Mouse (Mus musculus): ENCODE data around the gene 1700020N01Rik. TPM values are rescaled to one million over a fixed set of nuclear protein-coding genes. Genes with fewer than 3 reads are reported as not detected.

The 1700020N01Rik gene
- polyA plus RNA-seq, 1 experiment from 2014 or later, result not detected

GRCm38 (mm10) chr10:21652426-21653345 is 59.7 kb downstream of the 1700020N01Rik start:
- ATAC-seq (ENCODE audit: low FRiP score), result no peak
- Histone ChIP-seq H3K27me3 (ENCODE audit: control insufficient read depth, insufficient read depth, low read length) (no peaks in the 10 kb centered on the region), H3K4me3 (replicated peaks; ENCODE audit: low read length) (no peak overlapping the region), H3K36me3 (replicated peaks; ENCODE audit: control insufficient read depth, insufficient read depth) (no peaks in the 10 kb centered on the region), H3K4me2 (replicated peaks) (no peak overlapping the region), H3K27ac (no peak overlapping the region), H3K9ac (no peak overlapping the region), H3K4me1 (replicated peaks; ENCODE audit: control insufficient read depth, insufficient read depth, low read length) (no peaks in the 10 kb centered on the region), H3K9me3 (ENCODE audit: control insufficient read depth, low read length) (0 out of 2 replicates have a peak, but pooled peaks cover 4% of the 10 kb centered on the region)
- no peak for DNase-seq (ENCODE audit: low spot score)
- WGBS, result 89% methylated on average over 24 of the region's 24 CpGs

DNA sequence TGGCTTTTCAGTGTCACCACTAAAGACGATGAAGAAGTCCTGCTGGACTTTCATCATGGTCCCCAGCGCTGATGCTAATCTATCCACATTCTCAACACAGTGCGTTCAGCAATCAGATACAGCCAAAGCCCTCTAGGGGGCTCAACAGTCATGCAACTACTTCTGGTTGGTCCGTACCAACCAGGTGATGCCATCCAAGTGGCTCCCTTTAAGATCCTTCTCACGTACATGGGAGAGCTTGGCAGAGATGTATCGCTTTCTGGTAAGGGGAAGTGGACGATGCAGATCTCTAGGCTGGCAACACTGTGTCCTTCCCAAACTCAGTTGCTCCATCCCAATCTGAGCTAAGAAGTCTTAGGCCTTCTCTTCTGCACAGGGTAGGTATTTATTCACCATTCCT is 60.5 kb downstream of the 1700020N01Rik start:
- ATAC-seq (ENCODE audit: low FRiP score) (no peak), DNase-seq (ENCODE audit: low spot score) (no peak)
- Histone ChIP-seq H3K4me3 (replicated peaks; ENCODE audit: low read length) (no peak overlapping the region), H3K27me3 (ENCODE audit: control insufficient read depth, insufficient read depth, low read length) (no peaks in the 10 kb centered on the region), H3K27ac (no peak overlapping the region), H3K36me3 (replicated peaks; ENCODE audit: control insufficient read depth, insufficient read depth) (no peaks in the 10 kb centered on the region), H3K9me3 (ENCODE audit: control insufficient read depth, low read length) (0 out of 2 replicates have a peak, but pooled peaks cover 4% of the 10 kb centered on the region), H3K4me2 (replicated peaks) (no peak overlapping the region), H3K4me1 (replicated peaks; ENCODE audit: control insufficient read depth, insufficient read depth, low read length) (no peaks in the 10 kb centered on the region), H3K9ac (no peak overlapping the region)
- 92% methylated on average over 7 of the region's 7 CpGs for WGBS

DNA sequence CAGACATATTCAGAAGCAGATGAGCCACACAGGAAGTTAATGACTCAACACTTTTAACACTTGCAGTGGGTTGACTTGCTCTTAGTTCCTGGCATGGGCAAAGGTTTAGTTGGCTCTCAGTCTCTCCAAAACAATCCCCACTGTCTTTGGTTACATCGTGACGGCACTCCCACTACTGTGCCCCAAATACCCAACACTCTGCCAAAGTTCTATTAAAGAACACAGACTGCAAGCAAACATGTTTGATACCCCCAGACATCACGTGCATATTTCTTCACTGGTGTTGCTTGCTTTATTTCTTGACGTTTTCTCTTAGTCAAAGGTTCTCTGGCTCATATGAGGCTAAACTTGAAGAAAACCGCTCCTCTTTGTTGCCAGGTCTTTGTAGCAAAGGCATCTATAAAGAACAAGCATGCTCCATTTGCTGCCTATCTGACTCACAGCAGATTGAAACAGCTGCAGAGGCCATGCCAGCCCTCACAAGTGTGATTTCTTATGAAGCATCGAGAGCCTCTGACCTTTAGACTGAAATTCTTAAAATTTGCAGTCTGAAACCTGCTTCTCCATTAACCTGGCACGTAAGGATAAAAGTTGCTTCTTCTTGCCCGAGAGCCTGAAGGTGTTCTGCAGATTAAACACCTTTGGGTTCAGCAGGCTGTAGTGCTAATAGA is 66.8 kb downstream of the 1700020N01Rik start:
- Histone ChIP-seq H3K4me1 (replicated peaks; ENCODE audit: control insufficient read depth, insufficient read depth, low read length) (no peaks in the 10 kb centered on the region), H3K4me3 (replicated peaks; ENCODE audit: low read length) (no peak overlapping the region), H3K9ac (no peak overlapping the region), H3K36me3 (replicated peaks; ENCODE audit: control insufficient read depth, insufficient read depth) (no peaks in the 10 kb centered on the region), H3K9me3 (ENCODE audit: control insufficient read depth, low read length) (0 out of 2 replicates have a peak, but pooled peaks cover 4% of the 10 kb centered on the region), H3K27ac (no peak overlapping the region), H3K4me2 (replicated peaks) (no peak overlapping the region), H3K27me3 (ENCODE audit: control insufficient read depth, insufficient read depth, low read length) (no peaks in the 10 kb centered on the region)
- ATAC-seq (ENCODE audit: low FRiP score), result no peak
- 83% methylated on average over 8 of the region's 8 CpGs for WGBS
- no peak for DNase-seq (ENCODE audit: low spot score)

- H3K9me3 ChIP-seq (ENCODE audit: control insufficient read depth, low read length), result no peaks in the 10 kb centered on the region
- no peak overlapping the region for H3K4me2 ChIP-seq (replicated peaks)
- no peaks in the 10 kb centered on the region for H3K27me3 ChIP-seq (ENCODE audit: control insufficient read depth, insufficient read depth, low read length)
- ATAC-seq (ENCODE audit: low FRiP score), result no peak
- H3K9ac ChIP-seq, result no peak overlapping the region
- H3K27ac ChIP-seq, result no peak overlapping the region
- no peak for DNase-seq (ENCODE audit: low spot score)
- WGBS, result 51% methylated on average over 17 of the region's 17 CpGs
- H3K36me3 ChIP-seq (replicated peaks; ENCODE audit: control insufficient read depth, insufficient read depth), result no peaks in the 10 kb centered on the region
- H3K4me1 ChIP-seq (replicated peaks; ENCODE audit: control insufficient read depth, insufficient read depth, low read length), result no peaks in the 10 kb centered on the region
- H3K4me3 ChIP-seq (replicated peaks; ENCODE audit: low read length), result no peak overlapping the region
Observed at GRCm38 (mm10) chr10:21668976-21669375, 76.0 kb downstream of the 1700020N01Rik start.

GRCm38 (mm10) chr10:21669750-21670161 is 76.8 kb downstream of the 1700020N01Rik start:
- no peak for DNase-seq (ENCODE audit: low spot score)
- no peaks in the 10 kb centered on the region for H3K36me3 ChIP-seq (replicated peaks; ENCODE audit: control insufficient read depth, insufficient read depth)
- H3K4me3 ChIP-seq (replicated peaks; ENCODE audit: low read length), result no peak overlapping the region
- H3K9me3 ChIP-seq (ENCODE audit: control insufficient read depth, low read length), result no peaks in the 10 kb centered on the region
- H3K4me2 ChIP-seq (replicated peaks), result no peak overlapping the region
- no peaks in the 10 kb centered on the region for H3K27me3 ChIP-seq (ENCODE audit: control insufficient read depth, insufficient read depth, low read length)
- 63% methylated on average over 11 of the region's 11 CpGs for WGBS
- no peak for ATAC-seq (ENCODE audit: low FRiP score)
- H3K27ac ChIP-seq, result no peak overlapping the region
- no peak overlapping the region for H3K9ac ChIP-seq
- no peaks in the 10 kb centered on the region for H3K4me1 ChIP-seq (replicated peaks; ENCODE audit: control insufficient read depth, insufficient read depth, low read length)

- no peaks in the 10 kb centered on the region for H3K36me3 ChIP-seq (replicated peaks; ENCODE audit: control insufficient read depth, insufficient read depth)
- H3K4me1 ChIP-seq (replicated peaks; ENCODE audit: control insufficient read depth, insufficient read depth, low read length), result no peaks in the 10 kb centered on the region
- 87% methylated on average over 5 of the region's 5 CpGs for WGBS
- no peak overlapping the region for H3K9ac ChIP-seq
- H3K4me3 ChIP-seq (replicated peaks; ENCODE audit: low read length), result no peak overlapping the region
- DNase-seq (ENCODE audit: low spot score) (no peak), ATAC-seq (ENCODE audit: low FRiP score) (no peak)
- no peak overlapping the region for H3K4me2 ChIP-seq (replicated peaks)
- no peak overlapping the region for H3K27ac ChIP-seq
- H3K27me3 ChIP-seq (ENCODE audit: control insufficient read depth, insufficient read depth, low read length), result no peaks in the 10 kb centered on the region
- no peaks in the 10 kb centered on the region for H3K9me3 ChIP-seq (ENCODE audit: control insufficient read depth, low read length)
Observed at GRCm38 (mm10) chr10:21670168-21670567, 77.2 kb downstream of the 1700020N01Rik start.

Other genes with a start within 250 kb of the 1700020N01Rik start
- gene Aldh8a1, start 215.9 kb upstream of the 1700020N01Rik start, polyA plus RNA-seq (2014; fragmentation: Nextera tagmentation; extraction: Ambion mirVana), result 0.09 TPM in 1 of 2 replicates, not detected in the other

All from hindbrain, embryonic 14.5 days (tissue).